Mouse (Mus musculus): ENCODE results near the gene Atxn7l1. TPM values are rescaled to one million over a fixed set of nuclear protein-coding genes. Genes with fewer than 3 reads are reported as not detected.

Atxn7l1 gene
- polyA plus RNA-seq, 1 experiment: 33.9 TPM

GRCm38 (mm10) chr12:33302523-33303383, 155.3 kb downstream of the Atxn7l1 start:
- TF ChIP-seq GATA1 (IDR thresholded peaks at IDR 0.05; ENCODE audit: low read length): no peak

DNA sequence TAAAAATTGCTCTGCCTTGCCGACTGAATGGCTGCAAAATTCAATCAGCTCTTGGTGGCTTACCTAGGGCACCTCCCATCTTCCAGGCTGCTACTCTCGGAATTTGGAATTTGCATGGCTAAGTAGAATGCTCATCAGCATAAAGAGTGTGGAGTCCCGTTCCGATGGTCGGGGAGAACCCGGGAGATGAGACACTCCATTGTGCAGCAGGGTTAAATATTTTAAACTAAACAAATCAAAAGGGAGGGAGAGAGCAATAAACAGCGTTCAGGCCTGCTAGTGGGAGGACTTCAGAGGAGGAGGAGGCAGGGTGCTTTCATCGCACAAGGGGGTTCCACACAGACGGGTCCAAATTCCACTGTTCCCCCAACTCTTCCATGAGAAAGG, 155.9 kb downstream of the Atxn7l1 start:
- TF ChIP-seq GATA1 (IDR thresholded peaks at IDR 0.05; ENCODE audit: low read length): no peak

DNA sequence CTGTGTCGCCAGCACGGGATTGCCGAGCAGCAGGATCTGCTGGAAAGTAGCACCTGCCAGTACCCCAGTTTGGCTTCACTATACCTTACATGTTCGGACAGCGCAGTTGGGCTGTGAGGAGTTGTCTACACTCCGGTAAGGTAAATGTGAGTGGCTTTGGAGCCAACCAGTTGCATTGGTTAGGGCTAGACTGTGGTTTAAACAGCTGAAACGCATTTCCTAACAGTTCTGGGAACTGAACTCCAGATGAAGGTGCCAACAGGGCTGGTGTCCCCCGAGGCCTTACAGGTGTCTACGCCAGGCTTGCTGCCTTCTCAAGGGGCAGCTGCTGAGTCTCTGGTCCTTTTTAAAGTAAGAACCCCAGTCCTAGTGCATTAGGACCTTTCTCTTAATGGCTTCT, 157.6 kb downstream of the Atxn7l1 start:
- no peak for TF ChIP-seq GATA1 (IDR thresholded peaks at IDR 0.05; ENCODE audit: low read length)

DNA sequence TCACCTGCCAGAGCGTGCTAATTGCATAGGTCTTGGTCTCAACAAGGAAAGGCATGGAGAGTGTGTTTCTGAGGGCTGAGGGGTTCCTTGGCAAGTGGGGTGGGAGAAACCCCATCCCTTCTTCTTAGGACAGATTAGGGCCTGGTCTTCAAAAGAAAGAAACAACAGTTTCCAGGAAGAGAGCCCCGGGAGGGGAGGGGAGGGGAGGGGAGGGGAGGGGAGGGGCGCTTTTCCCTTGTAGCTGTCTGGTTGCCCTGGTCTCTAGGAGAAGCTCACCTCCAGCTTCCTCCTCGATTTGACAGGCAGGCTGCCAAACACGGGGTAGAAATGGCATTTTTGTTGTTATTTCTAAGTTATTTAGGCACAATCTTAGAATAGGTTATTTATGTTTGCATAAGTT, 159.0 kb downstream of the Atxn7l1 start:
- TF ChIP-seq GATA1 (IDR thresholded peaks at IDR 0.05; ENCODE audit: low read length): no peak

- no peak for TF ChIP-seq GATA1 (IDR thresholded peaks at IDR 0.05; ENCODE audit: low read length)
Measured at GRCm38 (mm10) chr12:33308668-33309067, 161.2 kb downstream of the Atxn7l1 start.

GRCm38 (mm10) chr12:33313828-33314671, 166.6 kb downstream of the Atxn7l1 start:
- no peak for TF ChIP-seq GATA1 (IDR thresholded peaks at IDR 0.05; ENCODE audit: low read length)

- no peak for TF ChIP-seq GATA1 (IDR thresholded peaks at IDR 0.05; ENCODE audit: low read length)
Measured at GRCm38 (mm10) chr12:33314924-33315643, 167.6 kb downstream of the Atxn7l1 start.

DNA sequence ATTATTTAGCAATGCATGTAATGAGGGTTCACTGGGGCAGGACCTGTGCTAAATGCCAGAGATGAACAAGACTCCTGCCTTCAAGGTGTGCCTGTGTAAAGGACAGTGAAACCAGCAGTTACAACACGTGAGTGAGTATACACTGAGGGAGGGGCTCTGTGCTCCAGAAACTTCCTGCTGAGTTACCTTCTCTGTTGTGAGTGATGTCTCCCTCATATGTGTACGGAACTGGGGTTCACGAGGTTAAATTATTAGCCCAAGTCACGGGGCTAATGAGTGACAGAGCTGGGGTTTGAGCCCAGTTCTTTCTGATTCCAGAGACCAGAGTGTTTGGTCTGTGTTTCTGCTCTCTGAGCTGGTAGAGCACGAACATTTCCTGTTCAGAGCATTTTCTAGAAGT, 168.3 kb downstream of the Atxn7l1 start:
- TF ChIP-seq GATA1 (IDR thresholded peaks at IDR 0.05; ENCODE audit: low read length): no peak

- TF ChIP-seq GATA1 (IDR thresholded peaks at IDR 0.05; ENCODE audit: low read length): peak; percentile 40
Measured at GRCm38 (mm10) chr12:33317792-33318530, 170.5 kb downstream of the Atxn7l1 start.

- no peak for TF ChIP-seq GATA1 (IDR thresholded peaks at IDR 0.05; ENCODE audit: low read length)
Measured at GRCm38 (mm10) chr12:33322547-33322946, 175.1 kb downstream of the Atxn7l1 start.

- TF ChIP-seq GATA1 (IDR thresholded peaks at IDR 0.05; ENCODE audit: low read length): no peak
Measured at GRCm38 (mm10) chr12:33323821-33324220, 176.3 kb downstream of the Atxn7l1 start.

DNA sequence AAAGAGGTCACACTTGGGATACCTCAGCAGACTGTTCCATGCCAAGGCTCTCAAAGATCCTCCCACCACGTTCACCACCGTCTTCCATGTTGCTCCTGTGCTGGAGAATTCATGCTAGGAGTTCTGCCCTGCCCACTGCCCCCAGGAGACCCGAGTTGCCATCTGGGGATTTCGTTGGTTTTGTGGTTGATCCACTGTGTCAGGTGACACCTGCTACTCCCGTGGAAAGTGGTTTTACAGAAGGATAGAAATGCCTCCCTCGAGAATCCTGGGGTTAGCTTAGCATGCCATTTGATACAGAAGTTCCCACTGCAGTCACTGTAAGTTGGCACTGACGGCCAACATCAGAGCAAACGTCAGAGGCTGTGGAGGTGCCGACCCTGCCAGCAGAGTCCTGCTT, 177.9 kb downstream of the Atxn7l1 start:
- TF ChIP-seq GATA1 (IDR thresholded peaks at IDR 0.05; ENCODE audit: low read length): no peak

- no peak for TF ChIP-seq GATA1 (IDR thresholded peaks at IDR 0.05; ENCODE audit: low read length)
Measured at GRCm38 (mm10) chr12:33332046-33332445, 184.6 kb downstream of the Atxn7l1 start.

GRCm38 (mm10) chr12:33332796-33333195, 185.3 kb downstream of the Atxn7l1 start:
- TF ChIP-seq GATA1 (IDR thresholded peaks at IDR 0.05; ENCODE audit: low read length): no peak

DNA sequence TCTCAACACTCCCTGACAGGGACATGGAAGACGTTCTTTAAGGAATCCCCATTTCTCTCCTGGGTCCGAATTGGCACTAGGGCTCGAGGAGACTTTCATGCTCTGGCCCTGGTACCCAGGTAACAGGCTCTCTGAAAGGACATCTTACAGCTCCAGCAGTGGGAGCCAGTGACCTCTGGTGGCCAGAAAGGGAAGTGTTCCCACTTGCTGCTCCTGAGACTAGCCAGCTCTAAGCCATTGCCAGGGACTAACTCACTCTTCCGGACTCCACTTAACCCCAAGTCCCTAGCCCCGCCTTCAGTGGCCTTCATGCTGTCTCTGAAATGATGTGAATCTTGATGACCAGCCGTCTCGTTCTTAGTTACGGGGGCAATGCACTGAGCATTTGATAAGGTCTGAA, 186.4 kb downstream of the Atxn7l1 start:
- no peak for TF ChIP-seq GATA1 (IDR thresholded peaks at IDR 0.05; ENCODE audit: low read length)
